Mouse (Mus musculus): Measurements from ENCODE around the gene Capn8.

The Capn8 gene

GRCm38 (mm10) chr1:182550761-182551160 lies 14.0 kb upstream of the Capn8 start:
- DNase-seq (ENCODE audit: low spot score in 2 of 2), result no peak

- DNase-seq (ENCODE audit: low spot score in 2 of 2), result peak in 1 of 2 experiments; percentile 15
These were observed 11.0 kb upstream of the Capn8 start for GRCm38 (mm10) chr1:182553649-182554375.

- DNase-seq (ENCODE audit: low spot score in 2 of 2), result no peak
These were observed 6.5 kb upstream of the Capn8 start for GRCm38 (mm10) chr1:182558271-182558670.

GRCm38 (mm10) chr1:182559530-182559929 lies 5.3 kb upstream of the Capn8 start:
- DNase-seq (ENCODE audit: low spot score in 2 of 2), result no peak

GRCm38 (mm10) chr1:182560390-182561098 lies 4.3 kb upstream of the Capn8 start:
- DNase-seq (ENCODE audit: low spot score in 2 of 2), result no peak

GRCm38 (mm10) chr1:182561945-182562514 lies 2.8 kb upstream of the Capn8 start:
- DNase-seq (ENCODE audit: low spot score in 2 of 2), result no peak

- DNase-seq (ENCODE audit: low spot score in 2 of 2), result no peak
These were observed 2.0 kb upstream of the Capn8 start for GRCm38 (mm10) chr1:182562576-182563370.

- no peak for DNase-seq (ENCODE audit: low spot score in 2 of 2)
These were observed 586 bp downstream of the Capn8 start for GRCm38 (mm10) chr1:182565351-182565835.

- DNase-seq (ENCODE audit: low spot score in 2 of 2), result no peak
These were observed 6.3 kb downstream of the Capn8 start for GRCm38 (mm10) chr1:182571148-182571547.

GRCm38 (mm10) chr1:182571973-182572372 lies 7.2 kb downstream of the Capn8 start:
- no peak for DNase-seq (ENCODE audit: low spot score in 2 of 2)

GRCm38 (mm10) chr1:182573856-182574665 lies 9.3 kb downstream of the Capn8 start:
- DNase-seq (ENCODE audit: low spot score in 2 of 2), result no peak

GRCm38 (mm10) chr1:182574666-182575049 lies 9.9 kb downstream of the Capn8 start:
- DNase-seq (ENCODE audit: low spot score in 2 of 2), result no peak

- DNase-seq (ENCODE audit: low spot score in 2 of 2), result no peak
These were observed 19.4 kb downstream of the Capn8 start for GRCm38 (mm10) chr1:182584169-182584568.

GRCm38 (mm10) chr1:182585162-182585840 lies 20.5 kb downstream of the Capn8 start:
- DNase-seq (ENCODE audit: low spot score in 2 of 2), result no peak

GRCm38 (mm10) chr1:182587706-182588105 lies 22.9 kb downstream of the Capn8 start:
- DNase-seq (ENCODE audit: low spot score in 2 of 2), result no peak

GRCm38 (mm10) chr1:182591491-182591890 lies 26.7 kb downstream of the Capn8 start:
- no peak for DNase-seq (ENCODE audit: low spot score in 2 of 2)

- DNase-seq (ENCODE audit: low spot score in 2 of 2), result no peak
These were observed 27.6 kb downstream of the Capn8 start for GRCm38 (mm10) chr1:182592436-182592835.

- no peak for DNase-seq (ENCODE audit: low spot score in 2 of 2)
These were observed 40.7 kb downstream of the Capn8 start for GRCm38 (mm10) chr1:182605330-182606150.

- DNase-seq (ENCODE audit: low spot score in 2 of 2), result no peak
These were observed 45.0 kb downstream of the Capn8 start for GRCm38 (mm10) chr1:182609701-182610335.

All from natural killer cell, adult 2 months (primary cell).